Mouse (Mus musculus): Measurements from ENCODE around the gene Heatr5a. TPM values are rescaled to one million over a fixed set of nuclear protein-coding genes. Genes with fewer than 3 reads are reported as not detected.

Heatr5a gene
- polyA plus RNA-seq, 1 experiment, result 3.5 TPM

DNA sequence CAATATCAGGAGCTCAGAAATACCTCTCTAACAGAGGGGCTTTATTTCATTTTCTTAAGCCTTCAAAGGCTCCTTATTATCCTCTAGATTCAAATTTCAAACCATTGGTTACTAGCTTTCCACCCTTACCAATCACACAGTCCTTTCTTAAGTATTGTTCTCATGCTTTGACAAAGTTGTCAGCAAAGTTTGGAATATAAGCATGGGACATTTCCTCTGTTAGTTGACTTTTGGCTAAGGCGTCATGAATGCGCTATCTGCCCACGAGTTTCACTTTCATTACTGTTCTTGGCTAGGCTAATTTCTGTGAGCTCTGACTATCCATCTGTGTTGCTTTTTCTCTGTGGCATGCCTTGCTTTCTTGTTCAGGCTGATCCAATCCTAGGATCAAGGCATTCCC lies 31.6 kb upstream of the Heatr5a start:
- TF ChIP-seq FLI1 (IDR thresholded peaks at IDR 0.05; ENCODE audit: low read length) (no peak), GATA1 (IDR thresholded peaks at IDR 0.05; ENCODE audit: borderline replicate concordance, low read length) (no peak)
- H3K36me3 ChIP-seq (replicated peaks; ENCODE audit: low read length), result peaks cover 43% of the 10 kb centered on the region
- H3K9me3 ChIP-seq, result no peaks in the 10 kb centered on the region; the same call in 1 of the 2 replicates
- H3K4me1 ChIP-seq, result peaks cover 75% of the 10 kb centered on the region
- no peaks in the 10 kb centered on the region for H3K27me3 ChIP-seq (replicated peaks)
- peak overlapping the region; percentile 29 for H3K4me3 ChIP-seq (replicated peaks)

DNA sequence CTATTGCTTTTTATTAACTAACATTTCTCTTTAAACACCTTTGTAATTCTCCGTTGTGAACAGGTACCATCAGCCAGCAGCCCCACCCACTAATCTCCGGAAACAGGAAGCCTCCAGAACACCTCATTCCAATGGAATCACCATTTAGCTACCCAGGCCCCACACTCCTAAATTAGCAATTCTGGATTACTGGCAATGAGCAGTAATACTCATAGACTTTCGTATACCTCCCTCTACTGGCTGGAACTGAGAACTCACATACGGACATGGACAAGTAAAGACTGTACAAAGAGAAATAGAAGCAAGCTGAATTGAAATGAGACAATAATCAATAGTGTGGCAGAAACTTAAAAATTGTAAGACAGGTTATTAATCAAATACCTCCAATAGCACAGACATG lies 30.4 kb upstream of the Heatr5a start:
- Histone ChIP-seq H3K4me1 (peaks cover 83% of the 10 kb centered on the region), H3K36me3 (replicated peaks; ENCODE audit: low read length) (peaks cover 55% of the 10 kb centered on the region), H3K27me3 (replicated peaks) (no peaks in the 10 kb centered on the region), H3K9me3 (no peaks in the 10 kb centered on the region), H3K4me3 (replicated peaks) (no peak overlapping the region)
- TF ChIP-seq FLI1 (IDR thresholded peaks at IDR 0.05; ENCODE audit: low read length) (no peak), GATA1 (IDR thresholded peaks at IDR 0.05; ENCODE audit: borderline replicate concordance, low read length) (no peak)

DNA sequence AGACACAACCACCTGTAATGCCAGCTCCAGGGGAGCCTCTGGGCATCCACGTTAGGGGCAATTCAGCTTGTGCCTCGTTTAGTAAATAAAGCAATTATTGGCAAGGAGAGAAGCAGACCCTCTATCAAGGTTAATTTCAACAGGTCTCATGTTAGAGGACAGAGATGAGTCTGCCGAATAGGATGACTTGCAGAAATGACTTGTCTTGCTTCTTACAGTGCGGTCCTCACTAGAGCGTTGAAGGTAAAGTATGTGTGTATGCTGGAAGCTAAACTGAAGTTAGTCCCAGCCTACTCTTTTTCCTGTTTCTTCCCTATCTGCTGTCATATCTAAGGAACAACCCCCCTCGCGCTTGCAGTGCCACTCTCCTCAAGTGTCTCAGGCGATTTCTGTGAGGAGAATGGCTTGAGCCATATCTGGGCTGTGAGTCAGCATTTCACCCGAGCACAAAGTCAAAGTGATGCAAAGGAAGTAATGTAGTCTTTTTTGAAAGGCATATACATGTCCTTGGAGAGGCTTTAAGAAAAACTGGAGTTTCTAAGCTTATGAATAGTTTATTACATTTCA lies 27.3 kb upstream of the Heatr5a start:
- Histone ChIP-seq H3K9me3 (no peaks in the 10 kb centered on the region), H3K4me3 (replicated peaks) (peak overlapping the region; percentile 40), H3K27me3 (replicated peaks) (no peaks in the 10 kb centered on the region), H3K36me3 (replicated peaks; ENCODE audit: low read length) (peaks cover 72% of the 10 kb centered on the region), H3K4me1 (peaks cover 59% of the 10 kb centered on the region)
- TF ChIP-seq FLI1 (IDR thresholded peaks at IDR 0.05; ENCODE audit: low read length), result no peak
- no peak for TF ChIP-seq GATA1 (IDR thresholded peaks at IDR 0.05; ENCODE audit: borderline replicate concordance, low read length)

DNA sequence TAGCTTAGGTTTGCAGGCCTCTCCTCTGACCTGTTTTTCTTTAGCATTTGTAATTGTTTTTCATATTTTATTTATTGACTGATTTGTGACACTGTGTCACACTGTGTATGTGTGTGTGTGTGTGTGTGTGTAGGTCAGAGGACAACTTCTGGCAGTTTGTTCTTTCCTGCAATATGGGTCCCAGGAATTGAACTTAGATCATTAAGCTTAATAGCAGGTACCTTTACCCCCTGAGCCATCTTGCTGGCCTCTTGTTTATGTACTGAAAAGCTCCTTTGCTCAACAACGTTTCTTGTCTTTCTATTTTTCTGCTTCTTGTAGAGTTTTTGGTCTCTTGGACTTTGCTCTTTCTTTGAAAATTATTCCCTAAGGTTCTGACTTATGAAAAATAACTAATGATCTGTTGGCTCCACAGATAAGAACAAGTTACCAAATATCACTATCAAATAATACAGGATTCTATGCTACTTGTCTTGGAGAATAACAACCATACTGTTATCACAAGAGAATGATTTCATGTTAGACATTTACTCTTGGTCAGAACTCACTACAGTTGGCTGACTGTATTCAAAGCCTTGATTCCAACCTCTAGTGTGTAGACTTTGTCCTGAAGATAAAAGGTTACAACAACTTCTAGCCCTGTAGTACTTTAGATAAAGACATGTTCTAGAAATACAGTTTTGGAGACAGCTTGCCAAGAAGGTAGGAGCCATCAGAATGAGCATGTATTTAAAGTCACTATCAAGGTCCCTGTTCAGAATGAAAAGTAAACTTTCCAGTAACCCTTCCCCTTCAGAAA lies 24.8 kb upstream of the Heatr5a start:
- H3K36me3 ChIP-seq (replicated peaks; ENCODE audit: low read length), result peaks cover 70% of the 10 kb centered on the region
- no peak for TF ChIP-seq GATA1 (IDR thresholded peaks at IDR 0.05; ENCODE audit: borderline replicate concordance, low read length)
- TF ChIP-seq FLI1 (IDR thresholded peaks at IDR 0.05; ENCODE audit: low read length), result no peak
- no peaks in the 10 kb centered on the region for H3K9me3 ChIP-seq
- no peak overlapping the region for H3K4me3 ChIP-seq (replicated peaks)
- H3K4me1 ChIP-seq, result peaks cover 34% of the 10 kb centered on the region
- H3K27me3 ChIP-seq (replicated peaks), result no peaks in the 10 kb centered on the region

DNA sequence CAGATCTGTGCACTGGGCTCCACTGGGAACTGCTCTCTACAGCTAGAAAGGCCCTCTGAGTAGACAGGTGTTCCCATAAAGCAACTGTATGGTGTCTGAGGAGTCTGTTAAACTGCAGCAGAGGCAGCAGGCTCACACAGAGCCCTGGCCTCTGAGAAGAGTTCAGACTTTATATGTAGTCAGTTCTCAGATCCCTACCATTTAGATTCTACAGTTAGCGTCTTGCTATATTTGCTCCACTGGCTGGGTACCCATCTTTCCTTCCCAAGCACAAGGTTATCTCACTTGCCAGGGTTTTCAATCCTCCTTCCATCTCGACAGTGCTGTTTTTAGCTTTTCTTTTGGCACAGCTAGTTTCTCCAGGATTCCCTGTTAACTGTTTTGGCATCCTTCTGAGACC lies 19.5 kb upstream of the Heatr5a start:
- Histone ChIP-seq H3K27me3 (replicated peaks) (no peaks in the 10 kb centered on the region), H3K4me1 (peaks cover 21% of the 10 kb centered on the region), H3K36me3 (replicated peaks; ENCODE audit: low read length) (peaks cover 42% of the 10 kb centered on the region), H3K4me3 (replicated peaks) (no peak overlapping the region), H3K9me3 (no peaks in the 10 kb centered on the region)
- TF ChIP-seq GATA1 (IDR thresholded peaks at IDR 0.05; ENCODE audit: borderline replicate concordance, low read length), result no peak
- no peak for TF ChIP-seq FLI1 (IDR thresholded peaks at IDR 0.05; ENCODE audit: low read length)

DNA sequence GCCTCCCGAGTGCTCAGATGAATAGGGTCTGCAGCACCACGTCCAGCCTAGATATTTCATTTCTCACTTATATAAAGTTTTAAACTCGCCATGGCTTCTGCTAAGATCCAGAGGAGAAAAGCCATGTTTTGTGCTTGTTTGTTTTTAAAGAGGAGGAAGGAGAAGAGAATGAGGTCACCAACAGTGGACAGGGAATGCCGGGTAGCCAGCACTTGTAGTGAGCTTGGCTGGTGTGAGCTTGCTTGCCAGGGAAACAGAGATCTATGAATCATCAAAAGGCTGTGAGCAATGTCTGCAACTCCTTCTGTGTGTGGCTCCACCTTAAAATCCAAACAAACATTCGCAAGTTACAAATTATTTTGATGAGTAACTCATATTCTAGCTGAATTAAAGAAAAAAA lies 17.4 kb upstream of the Heatr5a start:
- Histone ChIP-seq H3K9me3 (no peaks in the 10 kb centered on the region), H3K27me3 (replicated peaks) (peaks cover 4% of the 10 kb centered on the region), H3K36me3 (replicated peaks; ENCODE audit: low read length) (peaks cover 21% of the 10 kb centered on the region), H3K4me3 (replicated peaks) (no peak overlapping the region), H3K4me1 (peaks cover 38% of the 10 kb centered on the region)
- no peak for TF ChIP-seq GATA1 (IDR thresholded peaks at IDR 0.05; ENCODE audit: borderline replicate concordance, low read length)
- no peak for TF ChIP-seq FLI1 (IDR thresholded peaks at IDR 0.05; ENCODE audit: low read length)

DNA sequence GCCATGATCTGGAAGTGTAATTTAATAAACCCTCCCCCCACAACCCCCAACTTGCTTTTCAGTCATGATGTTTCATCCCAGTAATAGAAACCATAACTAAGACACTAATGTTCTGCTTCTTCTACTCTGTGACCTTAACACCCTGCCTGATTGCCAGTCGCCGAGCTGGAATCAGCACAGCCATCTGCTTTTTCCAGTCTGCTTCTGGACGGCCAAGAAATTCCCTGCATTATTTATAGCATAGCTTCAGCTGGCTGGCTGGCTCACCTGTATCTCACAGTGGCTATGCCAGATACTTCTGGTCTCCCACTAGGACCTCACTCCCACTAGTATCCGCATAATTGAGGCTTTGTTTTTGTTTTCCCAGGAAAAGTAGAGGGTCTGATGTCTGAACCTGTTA lies 14.7 kb upstream of the Heatr5a start:
- Histone ChIP-seq H3K4me3 (replicated peaks) (no peak overlapping the region), H3K36me3 (replicated peaks; ENCODE audit: low read length) (peaks cover 11% of the 10 kb centered on the region), H3K27me3 (replicated peaks) (peaks cover 5% of the 10 kb centered on the region), H3K9me3 (no peaks in the 10 kb centered on the region), H3K4me1 (peaks cover 48% of the 10 kb centered on the region)
- no peak for TF ChIP-seq FLI1 (IDR thresholded peaks at IDR 0.05; ENCODE audit: low read length)
- TF ChIP-seq GATA1 (IDR thresholded peaks at IDR 0.05; ENCODE audit: borderline replicate concordance, low read length), result no peak

DNA sequence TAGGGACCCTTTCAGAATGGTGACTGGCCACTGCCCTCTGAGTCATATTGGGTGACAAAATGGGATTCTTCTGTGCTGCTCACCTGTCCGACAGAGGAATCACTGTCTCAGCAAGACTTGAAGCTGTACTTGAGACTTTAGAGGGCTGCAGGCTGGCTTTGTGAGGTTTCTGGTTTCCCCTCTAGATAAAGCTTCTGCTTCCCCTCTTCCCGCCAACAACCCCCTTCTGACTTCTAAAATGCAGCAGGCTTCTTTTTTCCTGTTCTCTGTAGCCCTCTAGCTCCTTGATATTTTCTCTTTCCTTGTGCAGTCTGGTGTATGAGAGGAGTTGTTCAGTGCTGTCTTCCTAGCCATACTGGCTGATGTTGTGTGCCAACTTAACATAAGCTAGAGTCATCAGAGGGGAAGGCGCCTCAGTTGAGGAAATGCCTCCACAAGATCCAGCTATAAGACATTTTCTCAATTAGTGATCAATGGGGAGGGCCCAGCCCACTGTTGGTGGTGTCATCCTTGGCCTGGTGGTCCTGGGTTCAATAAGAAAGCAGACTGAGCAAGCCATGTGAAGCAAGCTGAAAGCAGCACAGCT lies 14.1 kb upstream of the Heatr5a start:
- H3K36me3 ChIP-seq (replicated peaks; ENCODE audit: low read length), result peaks cover 6% of the 10 kb centered on the region
- H3K4me1 ChIP-seq, result peaks cover 43% of the 10 kb centered on the region
- H3K9me3 ChIP-seq, result no peaks in the 10 kb centered on the region
- H3K27me3 ChIP-seq (replicated peaks), result peaks cover 5% of the 10 kb centered on the region
- H3K4me3 ChIP-seq (replicated peaks), result peak overlapping the region; percentile 56
- TF ChIP-seq FLI1 (IDR thresholded peaks at IDR 0.05; ENCODE audit: low read length), result no peak
- TF ChIP-seq GATA1 (IDR thresholded peaks at IDR 0.05; ENCODE audit: borderline replicate concordance, low read length), result no peak; the same call in 2 of the 3 replicates

DNA sequence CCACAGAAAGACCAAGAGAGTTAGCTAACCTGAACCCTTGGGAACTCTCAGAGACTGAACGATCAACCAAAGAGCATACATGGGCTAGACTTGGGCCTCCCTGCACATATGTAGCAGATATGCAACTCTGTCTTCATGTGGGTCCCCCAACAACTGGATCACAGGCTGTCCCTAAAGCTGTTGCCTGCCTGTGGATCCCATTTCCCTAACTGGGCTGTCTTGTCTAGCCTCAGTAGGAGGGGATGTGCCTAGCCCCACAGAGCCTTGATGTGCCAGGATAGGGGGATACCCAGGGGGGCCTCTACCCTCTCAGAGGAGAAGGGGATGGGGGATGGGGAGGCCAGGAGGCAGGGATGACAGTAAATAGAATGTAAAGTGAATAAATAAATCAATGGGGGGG lies 12.5 kb upstream of the Heatr5a start:
- no peak overlapping the region for H3K4me3 ChIP-seq (replicated peaks)
- TF ChIP-seq FLI1 (IDR thresholded peaks at IDR 0.05; ENCODE audit: low read length) (no peak), GATA1 (IDR thresholded peaks at IDR 0.05; ENCODE audit: borderline replicate concordance, low read length) (no peak)
- peaks cover 36% of the 10 kb centered on the region for H3K4me1 ChIP-seq
- no peaks in the 10 kb centered on the region for H3K9me3 ChIP-seq
- peaks cover 4% of the 10 kb centered on the region for H3K36me3 ChIP-seq (replicated peaks; ENCODE audit: low read length)
- H3K27me3 ChIP-seq (replicated peaks), result peaks cover 5% of the 10 kb centered on the region

DNA sequence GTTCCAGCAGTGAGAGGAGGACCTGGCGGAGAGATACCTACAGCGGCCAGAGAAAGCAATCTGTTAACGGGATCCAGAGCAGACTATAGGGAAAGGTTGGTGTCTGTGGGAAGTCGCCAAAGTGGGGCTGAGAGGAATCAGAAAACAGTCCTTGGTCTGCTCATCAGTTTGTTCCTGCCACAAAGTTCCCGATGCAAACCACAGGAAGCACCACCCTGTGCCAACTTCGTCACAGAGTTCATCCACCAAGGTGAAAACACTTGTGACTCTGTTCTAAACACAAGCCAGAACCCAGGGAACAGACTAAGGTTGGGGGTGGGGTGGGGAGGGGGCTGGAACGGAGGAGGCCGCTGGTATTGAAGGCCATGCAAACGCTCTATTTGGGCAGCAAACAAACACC lies 5.4 kb upstream of the Heatr5a start:
- peaks cover 29% of the 10 kb centered on the region for H3K4me1 ChIP-seq
- TF ChIP-seq FLI1 (IDR thresholded peaks at IDR 0.05; ENCODE audit: low read length) (no peak), GATA1 (IDR thresholded peaks at IDR 0.05; ENCODE audit: borderline replicate concordance, low read length) (no peak)
- peaks cover 20% of the 10 kb centered on the region for H3K36me3 ChIP-seq (replicated peaks; ENCODE audit: low read length)
- H3K9me3 ChIP-seq, result peaks cover 16% of the 10 kb centered on the region
- peak overlapping the region; percentile 5 for H3K4me3 ChIP-seq (replicated peaks)
- no peaks in the 10 kb centered on the region for H3K27me3 ChIP-seq (replicated peaks)

All from megakaryocyte, embryonic 14.5 days (primary cell).